Mouse (Mus musculus) cerebellum, postnatal 4 days (tissue): ENCODE measurements around the gene Otulin.

ENCODE experiments used
- DNase-seq, 2 experiments: peaks; one replicate each; pipeline ENCODE4 v3.0.0; 2022; ENCODE audit warnings: low spot score in 2 of 2, mixed read lengths in 1 of 2

The Otulin gene

DNA sequence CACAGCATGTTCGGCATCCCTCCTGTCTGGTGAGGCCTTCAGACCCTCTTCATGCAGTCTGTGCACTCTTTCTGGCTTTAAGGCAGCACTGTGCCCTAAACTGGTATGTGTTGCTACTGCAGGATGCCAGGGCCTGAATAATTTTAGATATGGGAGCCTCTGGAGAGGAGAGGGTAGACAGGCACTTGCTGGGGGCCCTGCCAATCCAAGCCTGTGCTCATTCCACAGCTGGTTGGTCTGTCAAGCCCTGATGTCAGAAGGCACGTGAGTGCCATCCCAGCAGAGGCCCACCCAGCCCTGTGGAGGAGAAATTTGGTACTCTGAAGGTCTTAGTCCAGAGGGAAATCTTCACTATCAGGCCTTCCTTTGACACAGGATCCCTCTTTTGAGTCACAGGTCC, 49.7 kb downstream of the Otulin start:
- no peak for DNase-seq

DNA sequence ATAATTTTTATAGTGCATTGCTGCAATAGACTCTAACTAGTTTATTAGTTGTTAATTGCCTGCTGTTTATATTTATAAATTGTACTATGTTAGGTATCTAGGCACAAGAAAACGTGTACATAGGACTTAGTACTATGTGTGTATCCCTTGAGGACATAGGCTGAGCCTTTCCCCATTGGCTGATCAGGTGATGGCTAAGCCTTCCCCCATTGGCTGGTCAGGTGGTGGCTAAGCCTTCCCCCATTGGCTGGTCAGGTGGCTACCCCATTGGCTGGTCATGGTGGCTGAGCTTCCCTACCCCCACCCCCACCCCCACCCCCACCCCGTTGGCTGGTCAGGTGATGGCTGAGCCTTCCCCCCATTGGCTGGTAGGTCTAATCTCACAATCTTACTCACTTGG, 50.6 kb downstream of the Otulin start:
- no peak for DNase-seq

DNA sequence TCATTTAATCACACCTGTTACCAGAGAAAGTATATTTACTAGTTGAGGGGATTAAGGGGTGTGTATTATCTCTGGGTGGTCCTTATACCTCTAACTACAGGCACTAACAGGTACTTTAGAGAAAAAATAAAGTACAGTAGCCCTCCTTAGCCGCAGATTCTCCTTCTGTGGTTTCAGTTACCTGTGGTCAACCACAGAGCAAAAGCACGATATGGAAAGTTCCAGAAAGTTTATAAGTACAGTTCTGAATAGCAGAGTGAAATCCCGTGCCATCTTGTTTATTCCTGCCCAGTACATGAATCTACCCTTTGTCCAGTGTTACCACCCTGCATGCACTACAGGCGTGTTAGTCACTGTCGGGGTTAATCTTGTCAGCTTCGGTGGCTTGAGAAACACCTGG, 51.6 kb downstream of the Otulin start:
- no peak for DNase-seq

DNA sequence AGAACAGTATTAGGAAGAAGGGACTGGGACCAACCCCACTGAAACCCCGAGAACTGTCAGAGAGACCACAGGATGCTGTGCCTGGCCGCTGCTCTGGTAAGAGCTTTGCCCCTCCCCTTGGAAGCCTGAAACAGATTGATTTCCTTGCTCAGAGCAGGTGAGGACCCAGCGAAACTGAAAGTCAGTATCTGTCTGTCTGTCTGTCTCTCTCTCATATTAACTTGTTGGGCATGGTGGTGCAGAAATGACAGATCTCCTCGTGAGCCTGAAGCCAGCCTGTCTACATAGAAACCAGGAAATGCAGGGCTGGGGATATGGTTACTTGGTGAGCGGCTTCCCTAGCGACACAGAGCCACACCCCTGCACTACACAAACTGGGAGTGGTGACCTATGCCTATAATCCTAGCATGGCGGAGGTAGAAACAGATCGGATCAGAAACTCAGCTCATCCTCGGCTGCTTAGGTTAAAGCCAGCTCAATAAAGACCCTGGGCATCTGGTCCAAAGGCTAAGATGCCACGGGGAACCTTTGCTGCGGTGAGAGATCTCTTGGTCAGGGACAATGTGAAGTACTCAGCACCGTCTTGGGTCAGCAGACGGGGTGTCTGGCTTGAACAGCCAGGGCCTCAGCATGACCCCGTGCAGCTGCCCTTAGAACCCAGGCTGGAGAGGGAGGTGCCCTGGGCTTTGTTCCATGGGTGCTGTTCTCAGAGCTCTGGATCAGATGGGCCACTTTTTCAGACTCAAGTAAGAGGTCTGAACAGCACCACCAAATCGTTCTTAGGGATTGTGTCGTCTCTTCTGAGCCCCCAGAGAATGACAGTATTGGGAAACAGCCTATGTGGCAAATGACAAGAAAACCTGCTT, 52.3 kb downstream of the Otulin start:
- DNase-seq: no peak

DNA sequence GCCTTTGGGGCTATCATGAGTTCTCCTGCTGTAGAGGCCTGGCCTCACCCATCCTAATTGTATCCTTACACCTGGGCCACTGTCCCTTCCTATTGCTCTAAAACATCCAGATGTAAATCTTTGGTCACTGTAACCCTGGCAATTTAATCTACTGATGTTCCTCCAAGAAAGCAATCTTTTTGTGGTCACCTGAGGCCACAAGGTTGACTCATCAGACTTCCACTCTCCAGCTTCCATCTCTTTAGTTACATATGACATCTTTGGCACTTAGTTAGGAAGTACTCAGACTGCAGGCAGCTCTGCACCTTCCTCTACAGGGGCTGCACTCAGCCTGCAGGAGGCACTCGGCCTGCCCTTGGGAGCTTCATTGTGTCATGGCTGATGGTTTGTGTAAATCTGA, 53.6 kb downstream of the Otulin start:
- DNase-seq: no peak

DNA sequence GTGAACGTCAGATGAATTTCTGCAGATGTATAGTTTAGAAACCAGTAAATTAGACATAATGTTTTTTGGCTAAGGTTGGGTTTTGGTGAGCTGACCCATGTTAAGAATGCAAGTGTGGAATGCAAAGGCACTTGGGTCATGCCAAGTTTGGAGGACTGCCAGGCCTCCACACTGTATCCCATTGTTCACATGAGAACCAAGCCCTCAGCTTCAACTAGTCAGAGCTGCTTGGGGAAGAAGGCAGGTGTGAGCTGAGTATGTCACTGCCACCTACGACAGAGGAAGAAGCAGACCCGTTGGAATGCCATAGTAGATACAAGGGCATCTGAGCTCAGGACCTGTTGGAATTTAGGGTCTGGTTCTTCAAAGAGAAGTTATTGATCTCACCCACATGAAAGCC, 54.6 kb downstream of the Otulin start:
- DNase-seq: no peak

DNA sequence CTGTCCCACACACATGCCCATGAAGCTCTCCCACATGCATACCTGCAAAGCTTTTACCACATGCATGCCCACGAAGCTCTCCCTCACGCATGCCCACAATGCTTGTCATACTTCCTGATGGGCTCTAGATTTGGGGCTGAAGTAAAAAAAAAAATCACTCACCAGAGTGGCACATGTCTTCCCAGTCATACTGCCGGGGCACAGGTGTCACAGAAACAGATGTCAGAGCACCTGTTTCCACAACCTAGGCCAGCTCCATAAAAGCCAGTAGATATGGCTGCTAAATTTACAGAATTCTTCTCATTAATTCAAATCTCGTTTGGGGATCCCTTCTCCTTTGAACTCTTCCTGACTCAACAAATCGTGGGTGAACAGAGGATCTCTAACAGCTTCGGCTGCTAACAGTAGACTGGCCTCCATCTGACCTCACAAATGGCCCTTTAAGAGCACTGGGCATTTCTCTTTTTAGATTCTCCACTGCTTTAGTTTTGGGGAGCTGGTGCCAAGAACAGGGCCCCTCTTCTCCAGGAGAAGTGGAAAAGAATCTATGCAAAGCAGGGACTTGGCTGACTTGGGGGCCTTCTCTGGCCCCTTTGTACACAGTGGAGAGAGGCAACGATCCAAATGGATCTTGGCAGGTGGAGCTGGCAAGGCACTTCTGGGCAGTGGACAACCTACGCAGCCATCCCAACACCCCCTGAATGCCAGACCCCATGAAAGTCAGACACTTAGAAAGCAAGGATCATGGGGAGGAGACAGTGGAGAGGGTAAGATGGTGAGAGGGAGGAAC, 55.3 kb downstream of the Otulin start:
- DNase-seq: no peak

DNA sequence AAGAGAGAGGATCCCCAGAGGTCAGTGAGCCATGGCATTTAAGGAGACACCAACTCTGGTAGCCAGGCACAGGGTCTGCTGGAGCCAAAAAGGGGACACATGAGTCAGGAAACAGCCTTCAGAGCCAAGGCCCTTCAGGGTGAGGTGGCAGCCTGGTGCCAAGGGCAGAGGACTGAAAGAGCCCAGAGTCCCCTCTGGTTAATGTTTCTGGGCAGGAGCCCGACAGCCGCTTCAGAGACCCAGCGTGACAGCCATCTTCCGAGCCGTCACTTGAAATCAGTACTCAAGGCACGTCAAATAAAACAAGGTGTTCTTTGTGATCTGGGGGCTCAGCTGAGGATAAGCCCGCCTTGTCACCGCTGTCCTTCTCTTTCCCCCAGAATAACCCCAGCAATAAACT, 59.3 kb downstream of the Otulin start:
- DNase-seq: no peak

DNA sequence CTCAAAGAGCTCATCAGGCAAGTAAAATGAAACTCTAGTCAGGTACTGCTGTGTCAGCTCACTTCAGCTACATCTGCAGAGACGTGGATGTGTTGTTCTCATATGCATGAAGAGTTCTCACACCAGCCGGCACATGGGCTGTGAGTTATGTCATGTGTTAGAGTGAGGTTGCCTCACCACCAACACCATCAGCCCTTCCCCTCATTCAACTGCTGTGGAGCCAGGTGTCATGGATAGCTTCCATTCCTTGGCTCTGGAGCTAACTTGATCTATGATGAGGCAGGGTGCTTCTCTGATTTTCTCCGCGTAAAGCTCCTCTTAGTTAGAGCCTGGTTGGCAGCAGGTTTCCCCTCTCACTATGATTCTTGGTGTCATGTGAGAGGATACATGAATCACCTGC, 60.1 kb downstream of the Otulin start:
- DNase-seq: no peak

DNA sequence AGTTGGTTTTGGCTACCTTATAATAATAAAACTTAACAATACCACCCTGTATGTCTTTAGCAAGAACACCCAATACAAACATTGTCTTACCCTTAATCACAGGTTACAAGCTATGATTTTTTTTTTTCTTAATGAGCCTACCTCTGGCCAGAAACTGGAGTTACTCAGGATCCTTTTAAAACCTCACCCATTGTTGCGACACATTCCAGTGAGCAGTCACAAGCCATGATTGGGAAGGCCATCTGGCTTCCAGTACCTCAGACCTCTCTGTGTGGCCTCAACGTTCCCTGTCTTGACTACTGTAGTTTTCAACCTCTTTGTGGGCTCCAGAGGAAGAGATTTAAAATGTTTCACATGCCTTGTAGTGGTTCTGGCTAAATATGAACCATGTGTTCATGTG, 60.6 kb downstream of the Otulin start:
- DNase-seq: no peak

DNA sequence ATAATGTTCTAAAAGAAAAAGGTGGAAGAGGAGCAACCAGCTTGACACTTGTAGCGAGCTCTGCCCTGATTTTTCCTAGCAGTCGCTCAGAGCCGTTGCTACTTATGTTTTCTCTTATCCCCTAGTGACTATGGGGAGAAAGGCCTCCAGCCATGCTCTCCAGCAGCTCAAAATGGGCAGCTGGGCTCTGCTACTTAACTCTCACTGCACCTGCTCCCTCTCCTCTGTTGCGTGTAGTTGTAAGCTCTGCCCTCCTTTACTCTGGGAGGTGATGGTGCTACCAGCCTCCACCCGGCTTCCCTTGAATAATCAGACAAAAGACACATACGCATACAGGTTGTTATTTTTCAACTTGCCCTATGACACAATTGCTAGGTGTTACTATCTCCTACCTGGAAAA, 62.1 kb downstream of the Otulin start:
- DNase-seq: no peak

DNA sequence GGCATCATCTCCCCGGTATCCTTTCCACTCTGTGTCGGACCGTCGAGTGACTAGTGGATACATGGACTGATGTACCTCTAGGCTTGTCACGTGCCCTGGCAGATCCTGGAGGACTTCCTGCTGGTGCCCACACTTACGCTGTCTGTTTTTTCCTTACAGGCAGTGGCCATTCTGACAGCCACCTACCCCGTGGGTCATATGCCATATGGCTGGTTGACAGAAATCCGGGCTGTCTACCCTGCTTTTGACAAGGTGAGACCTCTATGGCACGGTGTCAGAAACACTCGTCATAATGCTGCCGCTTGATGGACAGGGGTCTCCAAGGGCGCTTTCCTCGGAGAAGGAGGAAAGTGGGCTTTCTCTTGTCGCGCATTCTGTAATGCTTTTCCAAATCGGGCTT, 63.1 kb downstream of the Otulin start:
- DNase-seq: no peak

DNA sequence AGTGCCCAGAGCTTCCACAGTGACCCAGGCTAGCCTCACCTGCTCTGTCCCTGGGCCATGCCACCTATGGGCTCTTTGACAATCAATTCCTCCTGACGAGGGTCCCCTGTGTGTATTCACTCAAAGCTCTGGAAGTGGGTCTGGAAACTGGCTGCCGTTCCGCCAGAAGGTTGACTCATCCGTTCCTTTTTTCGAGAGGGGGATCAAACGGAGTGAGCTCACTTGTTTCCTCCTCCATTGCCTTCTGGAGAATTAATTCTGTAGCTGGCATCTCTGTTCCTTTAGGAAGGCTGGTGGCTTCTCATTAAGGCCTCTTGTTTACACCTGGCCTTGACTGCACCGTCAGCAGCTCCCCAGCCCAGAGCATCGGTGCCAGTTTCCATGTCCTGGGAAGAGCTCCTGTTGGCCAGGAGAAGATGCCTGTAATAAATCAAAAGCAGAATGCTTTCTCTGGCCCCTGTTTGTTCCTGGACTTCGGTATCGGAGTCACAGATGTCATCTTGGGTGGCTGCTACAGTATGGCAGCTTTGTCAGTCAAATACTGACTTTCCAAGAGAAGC, 64.8 kb downstream of the Otulin start:
- no peak for DNase-seq

DNA sequence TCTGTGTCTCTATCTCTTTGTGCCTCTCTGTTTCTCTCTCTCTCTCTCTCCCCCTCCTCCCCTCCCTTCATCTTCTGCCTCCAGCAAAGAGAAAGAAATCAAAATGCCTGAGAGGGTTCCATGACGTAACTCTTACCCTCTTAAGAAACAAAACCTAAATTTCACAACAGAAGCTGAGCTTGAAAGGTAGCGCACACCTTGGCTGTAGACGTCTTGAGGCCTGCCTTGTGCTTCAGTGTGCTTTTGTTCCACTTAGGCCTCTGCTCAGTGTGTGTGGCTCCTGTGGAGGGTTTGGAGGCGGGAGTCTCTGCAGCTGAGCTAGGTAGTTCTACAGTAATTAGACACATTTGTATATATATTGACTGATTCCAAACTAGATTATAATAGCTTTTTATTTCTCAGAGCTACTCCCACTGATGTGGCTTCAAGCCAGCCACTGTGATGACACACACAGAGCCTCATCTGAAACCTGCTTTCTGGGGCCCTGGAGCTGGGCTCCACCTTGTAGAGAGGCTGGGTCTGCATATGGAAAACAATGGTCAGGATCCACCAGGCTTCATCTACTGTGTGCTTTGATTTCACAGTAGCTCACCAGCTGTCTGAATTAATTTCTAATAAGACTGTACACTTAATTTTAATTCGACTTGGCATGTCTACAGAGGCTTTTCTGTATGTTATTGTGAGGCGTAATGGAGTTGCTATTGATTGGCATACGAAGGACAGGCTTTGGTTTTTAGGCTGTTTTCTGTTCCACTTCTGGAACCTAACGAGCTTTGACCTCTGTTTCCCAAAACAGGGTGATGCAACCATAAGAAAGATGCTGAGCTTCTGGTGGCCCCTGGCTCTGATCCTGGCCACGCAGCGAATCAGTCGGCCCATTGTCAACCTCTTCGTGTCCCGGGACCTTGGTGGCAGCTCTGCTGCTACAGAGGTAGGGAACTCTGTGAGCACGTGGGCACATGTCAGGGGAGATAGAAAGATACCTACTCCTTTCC, 66.1 kb downstream of the Otulin start:
- DNase-seq: no peak

DNA sequence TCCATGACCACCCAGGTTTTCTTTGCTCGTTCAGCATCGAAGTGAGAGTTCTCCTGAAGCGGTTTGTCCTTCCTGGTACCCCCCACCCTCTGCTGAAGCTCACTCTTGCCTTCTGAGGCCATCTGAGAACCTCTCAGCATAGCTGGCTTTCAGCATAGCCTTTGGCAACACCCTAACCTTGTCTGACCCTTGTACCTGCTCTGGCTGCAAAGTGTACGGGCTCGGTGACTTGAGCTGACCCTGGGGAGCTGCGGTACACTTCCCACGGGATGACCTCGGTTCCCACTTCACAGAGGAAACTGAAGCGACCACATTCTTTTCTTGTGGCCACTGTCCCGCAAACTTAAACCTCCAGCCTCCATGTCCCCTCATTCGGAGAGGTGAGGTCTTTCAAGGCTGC, 70.2 kb downstream of the Otulin start:
- no peak for DNase-seq

DNA sequence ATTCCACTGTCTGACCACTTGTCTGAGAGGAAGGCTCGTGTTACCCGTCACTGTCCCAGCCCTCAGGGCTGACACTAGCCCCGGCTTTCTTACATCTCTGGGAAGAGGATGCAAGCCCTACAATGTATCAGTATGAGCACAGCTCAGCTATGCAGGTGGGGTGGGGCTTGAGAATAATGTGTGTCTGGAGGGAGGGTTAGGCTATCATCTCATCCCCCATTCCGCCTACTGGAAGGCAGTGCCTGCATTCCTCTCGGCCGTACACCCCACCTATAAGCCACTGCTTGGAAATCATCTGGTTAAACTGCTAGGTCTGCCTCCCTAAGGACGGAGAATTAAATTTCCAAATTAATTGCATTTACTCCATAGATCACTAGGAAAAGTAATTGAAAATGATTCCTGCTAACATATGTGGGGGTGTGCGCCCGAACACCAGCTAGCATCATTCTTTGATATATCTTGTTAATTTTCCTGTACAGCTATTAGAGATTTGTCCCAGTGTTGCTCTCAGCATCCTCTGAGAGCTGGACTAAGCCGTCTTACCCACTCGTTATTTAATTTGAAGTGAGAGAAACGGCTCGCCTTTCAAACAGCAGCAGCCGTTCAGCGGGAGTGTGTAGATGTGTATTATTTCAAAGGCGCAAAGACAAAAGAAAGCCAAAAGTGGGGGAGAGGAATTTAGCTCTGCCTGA, 71.9 kb downstream of the Otulin start:
- DNase-seq: no peak

DNA sequence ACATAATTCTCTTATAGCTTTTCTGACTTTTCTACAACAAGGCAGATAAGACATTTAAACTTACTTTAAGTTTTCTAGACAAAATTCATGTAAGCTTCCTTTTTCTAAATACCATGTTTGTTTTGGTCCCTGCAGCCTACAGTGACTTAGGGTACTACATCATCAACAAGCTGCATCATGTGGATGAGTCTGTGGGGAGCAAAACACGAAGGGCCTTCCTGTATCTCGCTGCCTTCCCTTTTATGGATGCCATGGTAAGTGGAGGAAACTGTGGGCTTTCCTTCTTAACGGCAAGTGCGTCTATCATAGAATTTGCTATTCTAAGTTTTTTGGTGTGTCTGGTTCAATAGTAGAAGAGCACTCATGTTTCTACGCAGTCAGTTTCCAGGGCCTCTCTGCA, 76.9 kb downstream of the Otulin start:
- no peak for DNase-seq

DNA sequence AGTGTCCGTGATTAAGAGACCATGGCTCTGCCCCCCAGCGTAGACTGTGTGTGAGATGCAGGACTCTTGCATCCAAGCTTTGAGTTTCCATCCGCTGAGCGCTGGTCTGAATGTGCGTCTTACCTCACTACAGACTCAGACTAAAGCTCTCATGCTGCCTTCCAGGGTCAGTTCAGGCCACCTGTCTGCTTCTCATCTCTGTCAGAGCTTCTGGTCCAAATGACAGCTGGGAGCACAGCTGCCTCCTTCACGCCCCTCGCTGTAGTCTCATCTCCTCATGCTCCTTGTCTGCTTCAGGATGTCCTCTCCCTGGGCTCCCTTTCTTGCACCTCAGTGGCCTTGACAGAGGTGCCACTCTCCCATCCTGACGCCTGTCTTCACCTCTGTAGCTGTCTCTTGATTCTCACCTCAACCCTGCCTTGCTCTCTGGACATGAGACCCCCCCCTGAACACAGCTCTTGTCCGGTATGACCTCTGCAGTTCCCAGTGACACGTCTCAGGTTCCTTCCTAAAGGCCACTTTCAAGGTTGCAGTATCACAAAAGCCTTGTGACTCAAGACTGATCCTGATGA, 78.3 kb downstream of the Otulin start:
- DNase-seq: no peak

DNA sequence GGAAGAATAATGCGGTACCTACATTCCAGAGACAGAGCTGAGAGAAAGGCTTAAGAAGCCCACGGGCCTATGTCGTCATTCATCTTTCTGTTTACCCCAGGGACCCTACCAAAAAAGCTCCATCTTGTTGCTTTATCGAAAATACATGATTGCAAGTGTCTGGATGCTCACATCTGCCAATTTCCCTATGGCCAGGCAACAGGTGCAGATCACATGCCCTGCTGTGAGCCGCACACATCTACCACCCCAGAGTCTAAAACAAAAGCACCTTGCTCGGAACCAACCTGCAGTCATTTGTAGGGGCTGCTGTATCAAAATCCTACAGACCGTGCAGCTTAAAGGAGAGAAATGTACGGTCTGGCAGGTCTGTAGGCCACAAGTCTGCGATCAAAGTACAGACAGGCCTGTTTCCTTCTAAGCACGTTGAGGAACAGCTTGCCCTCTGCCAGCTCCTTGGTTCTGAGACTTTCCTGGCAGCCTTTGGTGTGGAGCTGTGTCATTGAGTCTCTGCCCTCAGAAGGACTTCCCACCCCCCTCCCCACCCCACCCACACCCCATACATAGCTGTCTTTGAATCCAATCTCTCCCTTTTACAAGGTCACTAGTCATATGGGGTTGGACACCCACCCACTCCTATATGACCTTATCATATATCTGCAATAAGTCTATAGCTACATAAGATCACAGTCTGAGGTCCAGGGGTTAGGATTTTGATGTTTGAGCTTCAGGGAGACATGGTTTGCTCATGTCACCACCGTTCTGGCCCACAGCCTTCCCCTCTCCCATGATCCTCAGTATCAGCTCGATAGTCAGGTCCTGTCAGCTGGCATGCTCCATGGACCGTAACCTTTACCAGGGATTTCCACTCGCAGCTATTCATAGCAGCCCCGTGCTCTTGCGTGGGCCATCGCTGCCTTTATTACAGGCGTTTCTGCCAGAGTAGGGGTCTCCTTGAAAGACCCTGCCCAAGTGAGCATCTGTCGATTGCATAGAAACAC, 79.1 kb downstream of the Otulin start:
- DNase-seq: no peak
